Mouse (Mus musculus): Measurements from ENCODE around the gene Svbp. TPM values are rescaled to one million over a fixed set of nuclear protein-coding genes. Genes with fewer than 3 reads are reported as not detected.

Svbp gene
- 25.2 and 29.0 TPM in 2 replicates for polyA plus RNA-seq (2012; rRNA removed)

DNA sequence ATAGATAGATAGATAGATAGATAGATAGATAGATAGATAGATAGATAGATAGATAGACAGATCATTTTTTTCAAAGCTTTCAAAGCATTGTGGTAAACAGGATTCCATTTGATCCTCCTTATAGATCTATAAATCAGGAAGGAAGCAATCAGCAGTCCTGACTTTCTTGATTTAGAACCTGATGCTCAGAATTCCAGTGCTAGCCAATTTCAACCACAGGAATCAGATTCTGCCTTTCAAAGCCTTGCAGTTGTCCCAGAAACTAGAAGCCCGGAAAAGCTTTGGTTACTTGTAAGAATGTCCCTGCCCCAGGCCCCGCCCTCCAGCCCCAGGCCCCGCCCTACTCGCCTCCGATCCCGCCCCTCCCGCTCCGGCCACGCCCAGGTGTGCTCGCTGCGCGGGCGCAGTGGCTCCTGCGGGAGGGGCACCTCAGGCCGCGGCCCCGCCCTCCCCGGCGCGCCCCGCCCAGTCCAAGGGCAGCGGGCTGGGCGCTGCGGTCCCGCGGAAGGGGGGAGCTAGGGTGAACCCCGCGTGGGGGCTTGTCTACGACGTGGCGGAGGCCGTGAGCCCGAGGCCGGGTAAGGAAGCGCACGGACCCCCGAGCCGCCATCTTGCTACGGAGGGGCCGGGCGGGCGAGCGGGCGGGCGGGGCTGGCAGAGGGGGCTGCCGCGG, at the start of gene Svbp:
Gene Svbp, plus strand, starts transcription at position 398 of the 673 bp plus-strand sequence.
- no peak for DNase-seq (ENCODE audit: low read depth)

DNA sequence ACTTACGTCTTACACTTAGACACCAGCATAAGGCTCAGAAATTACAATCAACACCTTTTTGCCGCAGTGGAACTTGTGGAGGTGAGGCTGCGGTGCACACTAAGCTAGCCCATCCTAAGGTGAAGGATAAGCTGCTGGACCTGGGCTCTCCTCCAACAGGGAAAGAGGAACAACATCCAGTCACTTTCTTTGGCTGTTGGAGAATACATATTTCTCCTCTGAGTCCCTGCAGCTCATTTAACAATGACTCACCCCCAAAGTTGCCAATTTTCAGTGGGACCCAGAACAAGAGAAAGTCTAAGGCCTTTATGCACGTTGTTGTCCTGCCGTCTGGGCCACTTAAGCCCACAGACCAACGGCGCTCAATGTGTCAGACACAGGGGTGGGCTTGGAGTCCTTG, 48.3 kb upstream of the Svbp start:
- no peak for DNase-seq (ENCODE audit: low read depth)

DNA sequence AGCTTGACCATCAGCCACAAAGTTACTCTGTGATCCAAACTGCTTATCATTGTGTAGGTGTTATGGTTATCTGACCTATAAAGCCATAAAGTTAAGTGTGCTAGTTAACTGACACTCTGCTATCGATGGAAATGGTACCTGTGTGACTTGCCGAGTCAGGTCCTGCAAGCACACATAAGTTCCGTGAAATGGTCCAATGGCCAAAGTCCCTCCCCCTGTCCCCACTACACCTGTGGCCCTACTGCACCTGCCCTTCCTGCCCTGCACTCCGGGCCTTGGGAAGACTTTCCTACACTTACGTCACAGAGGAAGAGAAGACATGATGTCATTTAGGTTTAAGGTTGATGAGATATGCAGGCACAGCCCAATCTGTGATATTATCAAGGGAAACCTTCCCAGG, 47.8 kb upstream of the Svbp start:
- no peak for DNase-seq (ENCODE audit: low read depth)

DNA sequence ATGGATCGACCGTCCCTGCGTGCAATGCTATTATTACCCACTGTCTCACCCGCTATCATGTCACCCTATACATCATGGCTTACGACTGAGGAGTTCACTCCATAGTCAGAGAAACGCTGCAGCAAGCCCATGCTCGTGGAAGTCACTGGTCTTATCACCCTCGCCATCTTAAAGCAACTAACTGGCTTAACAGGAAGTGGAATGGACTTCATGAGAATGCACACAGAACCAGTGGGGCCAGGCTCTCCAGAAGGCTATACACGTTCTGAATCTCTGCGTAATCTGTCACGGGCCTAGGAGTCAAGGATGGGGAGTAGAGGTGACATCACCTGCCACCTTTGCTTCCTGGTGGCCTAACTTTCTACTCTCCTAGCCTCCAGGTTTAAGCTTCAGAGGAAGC, 46.4 kb upstream of the Svbp start:
- DNase-seq (ENCODE audit: low read depth) = no peak

DNA sequence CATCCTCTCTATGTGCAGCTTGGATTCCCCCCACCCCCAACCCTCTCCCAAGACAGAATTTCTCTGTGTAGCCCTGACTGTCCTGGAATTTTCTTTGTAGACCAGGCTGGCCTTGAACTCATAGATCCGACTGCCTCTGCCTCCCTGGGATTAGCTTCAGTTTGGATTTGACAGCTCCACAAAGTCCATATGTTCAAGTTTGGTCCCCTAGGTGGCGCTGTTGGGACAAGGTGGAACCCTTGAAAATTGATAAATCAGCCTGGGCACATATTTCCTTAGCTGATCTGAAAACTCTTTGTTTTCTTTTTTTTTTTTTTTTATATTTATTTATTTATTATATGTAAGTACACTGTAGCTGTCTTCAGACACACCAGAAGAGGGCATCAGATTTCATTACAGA, 37.9 kb upstream of the Svbp start:
- DNase-seq (ENCODE audit: low read depth) = no peak

DNA sequence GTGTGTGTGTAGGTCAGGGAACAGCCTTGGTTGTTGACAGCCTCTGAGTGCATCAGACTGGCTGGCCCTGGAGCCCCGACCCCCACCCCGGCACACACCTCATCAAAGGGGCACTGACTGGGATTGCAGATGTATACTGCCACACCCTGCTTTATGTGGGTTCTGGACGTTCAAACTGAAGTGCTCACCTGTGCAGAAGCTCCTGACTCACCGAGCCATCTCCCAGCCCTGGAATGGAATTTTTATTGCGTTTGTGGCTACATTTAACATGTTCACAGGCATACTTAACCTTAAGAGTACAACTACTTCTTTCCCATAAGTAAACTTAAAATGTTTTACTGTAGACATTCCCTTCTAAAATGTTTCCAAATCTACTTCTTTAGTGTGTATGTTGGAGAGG, 37.2 kb upstream of the Svbp start:
- no peak for DNase-seq (ENCODE audit: low read depth)

DNA sequence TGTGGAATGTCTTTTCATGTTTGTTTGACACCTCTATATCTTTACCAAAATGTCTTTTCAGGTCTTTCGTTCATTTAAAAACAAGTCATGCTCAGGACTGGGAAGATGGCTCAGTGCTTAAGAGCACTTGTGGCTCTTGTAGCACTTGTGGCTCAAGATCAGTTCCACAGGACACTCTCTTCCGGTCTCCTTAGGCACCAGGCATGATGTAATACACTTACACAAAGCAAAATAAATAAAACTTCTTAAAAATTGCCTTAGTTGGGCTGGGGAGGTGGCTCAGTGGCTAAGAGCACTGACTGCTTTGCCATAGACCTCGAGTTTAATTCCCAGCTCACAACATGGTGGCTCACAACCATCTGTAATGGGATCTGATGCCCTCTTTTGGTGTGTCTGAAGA, 33.7 kb upstream of the Svbp start:
- DNase-seq (ENCODE audit: low read depth) = no peak

DNA sequence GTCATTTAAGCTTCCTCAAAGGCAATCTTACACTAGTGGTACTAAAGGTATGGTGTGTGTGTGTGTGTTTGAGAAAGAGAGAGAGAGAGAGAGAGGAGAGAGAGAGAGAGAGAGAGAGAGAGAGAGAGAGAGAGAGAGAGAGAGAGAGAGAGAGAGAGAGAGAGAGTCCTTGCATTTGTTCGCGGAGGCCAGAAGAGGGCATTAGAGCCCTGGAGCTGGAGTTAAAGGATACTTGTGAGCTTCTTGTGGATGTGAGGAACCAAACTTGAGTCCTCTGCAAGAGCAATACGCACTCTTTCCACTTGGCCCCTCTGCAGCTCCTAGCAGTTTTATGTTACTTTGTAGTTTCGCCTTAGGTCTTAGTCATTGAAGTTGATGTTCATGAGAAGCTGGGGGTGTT, 32.1 kb upstream of the Svbp start:
- DNase-seq (ENCODE audit: low read depth) = no peak

DNA sequence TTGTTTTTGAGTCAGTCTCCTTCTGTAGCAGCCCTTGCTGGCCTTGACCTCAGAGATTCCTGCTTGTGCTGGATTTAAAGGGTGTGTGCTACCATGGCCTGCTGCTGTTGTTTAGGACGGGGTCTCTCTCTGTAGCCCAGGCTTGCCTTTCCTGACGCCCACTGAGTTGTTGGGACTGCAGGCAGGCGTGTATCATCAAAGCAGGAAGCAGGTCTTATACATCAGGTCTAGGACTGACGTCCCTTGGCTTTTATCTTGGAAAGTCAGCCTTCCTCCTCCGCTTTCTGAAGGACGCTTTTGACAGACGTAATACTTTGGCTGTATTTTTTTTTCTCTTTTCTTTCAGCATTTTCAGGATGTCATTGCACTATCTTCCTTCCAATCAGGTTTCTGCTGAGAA, 29.2 kb upstream of the Svbp start:
- DNase-seq (ENCODE audit: low read depth) = no peak

DNA sequence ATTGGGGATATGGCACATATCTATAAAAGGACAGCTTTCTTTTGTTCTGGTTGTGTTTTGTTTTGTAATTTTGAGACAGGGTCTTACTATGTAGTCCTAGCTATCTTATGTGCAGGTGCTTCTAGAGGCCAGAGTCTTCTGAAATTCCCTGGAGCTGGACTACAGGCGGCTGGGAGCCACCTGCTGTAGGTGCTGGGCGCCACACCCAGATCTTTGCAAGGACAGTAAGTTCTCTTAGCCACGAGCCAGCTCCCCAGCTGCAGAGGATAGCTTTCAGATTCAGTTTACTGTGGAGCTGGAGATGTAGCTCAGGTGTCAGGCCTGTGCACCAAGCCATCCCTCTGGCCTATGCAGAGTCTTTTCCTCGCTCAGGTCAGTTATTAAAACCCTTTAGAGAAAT, 28.0 kb upstream of the Svbp start:
- no peak for DNase-seq (ENCODE audit: low read depth)

DNA sequence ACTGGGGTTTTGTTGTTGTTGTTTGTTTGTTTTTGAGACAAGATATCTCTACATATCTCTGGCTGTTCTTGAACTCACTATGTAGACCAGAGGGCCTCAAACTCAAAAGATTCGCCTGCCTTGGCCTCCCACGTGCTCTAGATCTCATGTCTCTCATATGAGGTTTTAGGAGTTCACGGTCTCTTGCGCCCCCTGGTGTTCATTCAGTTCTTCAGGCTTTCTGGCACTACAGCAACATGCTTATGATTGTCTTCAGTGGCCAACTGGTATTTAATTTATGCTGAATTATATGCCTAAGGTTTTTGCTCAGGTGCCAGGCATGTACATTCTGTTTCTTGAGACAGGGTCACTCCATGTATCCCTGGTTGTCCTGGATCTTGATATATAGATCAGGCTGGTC, 27.4 kb upstream of the Svbp start:
- no peak for DNase-seq (ENCODE audit: low read depth)

DNA sequence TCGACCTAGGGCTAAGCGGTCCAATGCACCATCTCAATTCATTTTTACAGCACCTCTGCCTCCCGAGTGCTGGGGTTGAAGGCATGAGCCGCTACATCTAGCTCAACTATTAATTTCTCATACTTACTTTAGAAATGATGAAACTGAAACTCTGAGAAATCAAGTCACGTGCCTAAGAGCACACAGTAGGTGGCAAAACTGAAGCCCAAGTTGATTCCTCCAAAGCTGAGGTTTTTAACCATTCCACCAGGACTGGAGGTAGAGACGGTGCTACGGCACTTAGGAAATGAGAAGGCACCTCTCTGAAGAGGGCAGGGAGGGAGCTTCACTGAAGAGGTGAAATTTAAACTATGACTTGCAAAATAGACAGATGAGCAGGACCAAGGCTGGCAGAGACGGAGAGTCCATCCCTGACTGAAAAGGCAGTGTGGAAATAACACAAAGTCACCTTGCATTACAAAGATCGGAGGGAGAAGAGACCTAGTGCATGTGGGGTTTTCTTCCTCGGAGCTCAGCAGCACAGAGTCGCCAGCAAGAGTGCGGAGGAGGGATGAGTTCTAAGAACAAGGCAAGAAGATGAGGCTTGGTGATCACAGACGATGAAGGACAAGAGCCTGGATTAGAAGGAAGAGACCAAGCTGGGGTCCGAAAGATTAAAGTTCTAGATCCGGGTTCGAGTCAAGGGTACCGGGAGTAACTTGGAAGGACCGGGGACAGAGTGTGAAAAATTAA, 22.0 kb upstream of the Svbp start:
- DNase-seq (ENCODE audit: low read depth) = no peak

DNA sequence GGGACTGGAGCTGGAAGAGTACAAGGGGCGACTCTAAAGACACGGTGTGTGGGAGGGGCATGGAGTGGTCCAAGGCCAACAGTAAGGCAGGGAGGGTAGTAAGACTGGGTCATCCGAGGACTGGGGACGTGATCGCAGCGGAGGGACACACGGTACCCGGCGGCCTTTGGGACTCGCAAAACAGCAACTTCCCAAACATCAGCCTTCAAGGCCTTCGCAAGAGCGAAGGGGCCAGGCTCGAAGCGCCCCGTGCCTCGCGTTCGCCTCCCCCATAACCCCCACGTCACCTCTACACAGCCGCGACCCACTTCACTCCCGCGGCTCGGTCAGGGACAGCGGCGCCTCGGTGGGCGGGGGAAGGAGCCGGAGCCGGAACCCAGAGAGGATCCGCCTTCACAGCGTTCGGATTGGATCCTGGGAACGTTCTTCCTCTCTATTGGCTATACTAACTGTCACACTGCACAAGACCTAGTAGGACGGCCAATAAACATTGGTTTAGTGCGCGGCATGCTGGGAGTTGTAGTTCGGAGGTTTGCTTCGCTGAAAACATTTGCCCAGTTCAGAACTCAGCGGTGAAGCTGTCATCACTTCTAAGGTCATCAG, 21.2 kb upstream of the Svbp start, which contains the start of gene Zfp691:
Gene Zfp691, minus strand, starts transcription at position 345 of the 603 bp plus-strand sequence.
- DNase-seq (ENCODE audit: low read depth) = peak; percentile 86

DNA sequence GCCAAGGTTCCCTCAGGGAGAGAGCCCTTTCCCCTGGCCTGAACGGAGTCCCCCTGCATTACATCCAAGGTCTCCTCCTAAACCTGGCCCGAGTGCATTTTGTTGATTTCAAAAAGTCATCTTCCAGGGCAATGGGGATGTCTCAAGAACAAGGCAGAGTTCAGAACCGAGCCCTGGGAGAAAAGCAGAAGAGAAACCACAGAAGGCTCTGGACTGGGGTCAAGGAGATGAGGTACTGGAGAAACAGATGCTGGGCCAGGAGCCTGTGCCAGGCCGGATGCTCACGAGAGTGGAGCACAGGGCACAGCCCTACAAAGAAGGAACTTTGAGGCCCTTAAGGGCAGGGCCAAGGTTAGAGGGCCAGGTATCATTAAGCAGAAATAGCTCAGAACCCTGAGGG, 17.4 kb upstream of the Svbp start:
- DNase-seq (ENCODE audit: low read depth) = no peak

DNA sequence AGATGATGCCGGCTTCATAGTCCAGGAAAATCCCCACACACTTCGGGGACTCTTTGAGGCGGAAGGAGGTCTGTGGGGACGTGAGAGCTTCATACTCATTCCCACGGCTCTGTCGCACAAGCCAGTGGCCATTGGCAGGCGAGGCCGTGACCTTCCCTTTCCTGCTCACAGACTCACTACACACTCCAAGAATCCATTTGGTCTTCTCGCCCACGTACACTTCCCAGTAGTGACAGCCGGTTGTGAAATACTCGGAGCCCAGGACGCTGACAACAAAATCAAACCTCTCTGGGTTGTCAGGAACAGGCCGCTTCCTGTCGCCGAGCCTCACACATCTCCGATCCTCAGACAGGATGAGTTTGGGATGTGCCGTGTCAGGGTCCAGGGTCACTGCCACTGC, 16.8 kb upstream of the Svbp start:
- no peak for DNase-seq (ENCODE audit: low read depth)

DNA sequence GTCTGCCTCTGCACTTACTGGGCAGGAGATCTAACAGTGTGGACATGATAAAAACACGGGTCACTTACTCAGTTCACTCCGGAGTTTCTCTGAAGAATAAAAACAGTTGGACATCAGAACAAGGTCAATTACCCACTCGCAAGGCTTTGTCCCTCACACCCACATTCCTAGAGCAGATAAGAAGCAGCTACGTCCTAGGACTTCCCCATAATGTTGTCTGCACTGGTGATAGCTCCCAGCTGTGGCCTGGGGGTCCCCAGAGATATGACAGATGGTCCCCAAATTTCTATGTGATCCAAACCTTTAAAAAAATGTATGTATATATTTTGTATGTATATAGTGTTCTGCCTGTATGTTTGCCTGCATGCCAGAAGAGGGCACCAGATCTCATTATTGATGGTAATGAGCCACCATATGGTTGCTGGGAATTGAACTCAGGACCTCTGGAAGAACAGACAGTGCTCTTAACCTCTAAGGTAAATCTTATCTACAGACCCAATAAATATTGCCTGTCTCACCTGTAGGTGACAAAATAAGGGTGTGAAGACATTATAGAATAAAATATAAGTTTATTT, 14.9 kb upstream of the Svbp start:
- no peak for DNase-seq (ENCODE audit: low read depth)

DNA sequence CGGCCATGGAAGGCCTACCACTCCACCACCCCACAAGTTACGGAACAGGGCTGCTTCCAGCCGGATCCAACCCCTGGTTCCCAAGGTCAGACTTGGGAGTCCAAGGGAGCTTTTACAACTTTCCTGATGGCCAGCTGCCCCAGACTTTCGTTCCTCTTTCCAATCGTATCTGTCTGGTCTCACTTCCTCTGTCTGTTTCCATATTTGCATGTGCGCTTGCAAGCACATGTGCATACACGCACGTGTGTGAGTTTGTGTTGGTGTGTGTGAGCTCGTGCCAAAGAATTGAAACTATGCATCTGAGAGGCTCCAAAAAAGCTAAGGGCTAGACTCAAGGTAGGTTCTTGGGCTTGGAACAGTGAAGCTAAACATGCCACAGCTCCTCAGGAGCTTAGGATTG, 13.7 kb upstream of the Svbp start:
- no peak for DNase-seq (ENCODE audit: low read depth)

DNA sequence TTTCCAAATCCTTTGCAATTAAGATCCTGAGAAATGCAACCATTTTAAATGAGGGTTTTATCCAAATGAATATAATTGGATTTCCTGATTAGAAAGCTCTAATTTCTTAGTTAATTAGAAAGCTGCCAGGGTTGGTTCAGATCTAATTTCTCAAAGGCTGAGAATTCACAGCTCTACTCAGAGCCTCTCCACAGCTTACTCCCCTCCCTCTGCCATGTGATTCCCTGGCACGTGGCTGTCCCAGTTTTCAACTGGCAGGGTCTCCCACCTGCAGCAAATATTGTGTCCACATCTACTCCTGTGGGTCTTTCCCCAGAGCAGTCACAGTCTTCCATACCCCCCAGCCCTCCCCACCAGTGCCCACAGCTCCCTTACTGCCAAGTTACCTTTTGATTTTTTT, 11.6 kb upstream of the Svbp start:
- DNase-seq (ENCODE audit: low read depth) = no peak

DNA sequence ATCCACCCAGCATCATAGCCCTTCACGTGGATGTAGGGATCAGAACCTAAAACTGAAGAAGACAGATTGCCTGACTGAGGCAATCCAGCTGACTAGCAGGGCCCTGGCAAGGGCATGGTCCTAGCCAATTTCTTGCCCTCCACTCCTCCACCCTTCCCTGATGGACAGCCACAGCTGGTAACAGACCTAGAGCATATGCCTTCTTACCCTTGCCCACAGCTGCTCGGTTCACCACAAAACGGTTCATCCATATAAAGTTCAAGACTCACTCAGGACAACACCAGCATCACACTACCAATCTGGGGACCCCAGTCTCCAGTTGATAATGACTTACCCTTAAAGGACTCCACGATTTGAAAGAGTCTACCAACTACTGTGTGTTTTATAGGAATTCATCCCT, 9.3 kb upstream of the Svbp start:
- no peak for DNase-seq (ENCODE audit: low read depth)

DNA sequence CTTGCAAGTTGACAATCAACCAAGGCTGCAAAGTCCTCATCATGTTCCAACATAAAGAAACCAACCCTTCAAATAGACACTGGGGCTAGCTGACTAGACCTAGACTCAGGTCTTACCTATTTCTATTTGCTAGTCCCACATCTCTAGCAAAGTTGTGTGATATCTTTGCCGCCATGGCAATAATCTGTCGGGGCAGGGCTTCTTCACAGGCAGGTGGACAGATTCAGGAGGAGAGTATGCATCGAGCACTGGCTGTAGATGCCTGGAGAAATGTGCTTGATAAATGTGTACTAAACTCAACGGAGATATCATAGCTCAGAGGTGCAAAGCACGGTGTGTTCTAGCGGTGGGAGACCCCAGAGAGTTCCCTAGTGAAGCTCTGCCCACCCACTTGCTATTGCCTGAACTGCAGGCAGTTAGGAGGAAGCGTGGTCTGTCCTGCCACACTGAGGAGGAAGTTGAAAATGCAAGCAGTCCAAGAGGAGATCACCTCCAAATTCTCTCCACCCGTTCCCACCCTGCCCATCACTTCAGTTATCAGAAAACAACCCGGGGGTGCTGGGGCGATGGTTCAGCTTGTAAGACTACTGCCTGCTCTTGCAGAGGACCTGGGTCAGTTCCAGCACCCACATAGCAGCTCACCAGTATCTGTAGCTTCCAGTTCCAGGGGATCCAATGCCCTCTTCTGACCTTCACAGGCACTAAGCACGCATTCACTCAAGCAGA, 6.9 kb upstream of the Svbp start:
- DNase-seq (ENCODE audit: low read depth) = no peak

DNA sequence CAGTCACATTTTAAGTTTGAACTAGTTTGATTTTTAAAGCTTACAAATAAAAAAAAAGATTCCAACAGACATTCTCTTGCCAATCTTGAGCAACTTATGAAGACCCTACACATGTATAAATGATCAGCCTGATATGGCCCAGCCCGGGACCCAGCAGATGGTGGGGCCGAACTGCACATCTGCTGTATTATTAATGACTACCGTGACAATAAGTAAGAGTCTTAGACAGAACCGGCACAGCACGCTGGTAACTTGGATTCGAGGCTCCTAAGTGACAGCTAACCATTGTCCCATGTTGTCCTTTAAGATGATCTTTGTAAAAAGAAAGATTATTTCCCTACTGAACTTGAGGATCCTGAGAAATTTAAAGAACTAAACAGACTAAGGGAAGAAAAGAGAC, 5.7 kb upstream of the Svbp start:
- DNase-seq (ENCODE audit: low read depth) = no peak

DNA sequence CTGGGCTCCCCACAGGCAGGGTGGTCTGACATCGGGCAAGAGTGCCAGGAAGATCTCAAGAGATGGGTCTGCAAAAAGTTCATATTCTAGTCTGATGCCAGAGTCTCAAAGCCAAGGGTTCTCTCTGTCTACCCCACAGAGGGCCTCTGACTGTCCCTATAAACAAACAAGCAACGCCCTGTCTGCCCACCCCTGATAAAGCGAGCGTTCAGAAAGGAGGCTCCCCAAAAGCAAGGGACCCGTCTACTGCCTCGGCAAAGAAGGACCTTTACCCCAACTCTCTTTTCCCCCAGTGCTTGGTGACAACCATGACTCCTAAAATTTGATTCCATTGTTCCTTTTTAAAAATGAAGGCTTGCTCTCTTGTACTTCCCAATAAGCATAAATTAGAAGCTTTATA, 5.2 kb upstream of the Svbp start, which contains the start of gene Ermap:
Gene Ermap, minus strand, starts transcription at position 148 of the 400 bp plus-strand sequence.
- DNase-seq (ENCODE audit: low read depth) = no peak
